Mouse (Mus musculus) midbrain, embryonic 14.5 days (tissue): ENCODE results near the gene Klhl20. TPM values are rescaled to one million over a fixed set of nuclear protein-coding genes. Genes with fewer than 3 reads are reported as not detected.

Experiments used
- polyA plus RNA-seq: library from polyadenylated mRNA; unstranded; fragments of >200 nt; fragmentation: Nextera tagmentation; extraction: Ambion mirVana; gene quantifications from 2 replicates; pipeline ENCODE4 v1.2.1, GENCODE M21; 2014

Klhl20 gene
- polyA plus RNA-seq, 1 experiment from 2014 or later, result 22.4 TPM

Other genes starting within 250 kb of the Klhl20 start
- gene Rc3h1, start 225.1 kb downstream of the Klhl20 start, polyA plus RNA-seq, result 10.7 and 13.2 TPM in 2 replicates
- 2.9 and 3.1 TPM in 2 replicates for gene Serpinc1, start 152.9 kb downstream of the Klhl20 start, polyA plus RNA-seq
- gene Zbtb37, start 96.7 kb downstream of the Klhl20 start, polyA plus RNA-seq, result 18.4 and 23.7 TPM in 2 replicates
- gene Dars2, start 60.9 kb downstream of the Klhl20 start, polyA plus RNA-seq, result 21.1 and 29.5 TPM in 2 replicates
- gene Cenpl, start 60.8 kb downstream of the Klhl20 start, polyA plus RNA-seq, result 9.6 and 12.5 TPM in 2 replicates
- gene Ankrd45, start 11.2 kb upstream of the Klhl20 start, polyA plus RNA-seq, result 25.4 and 29.4 TPM in 2 replicates
- 0.43 and 0.47 TPM in 2 replicates for gene Tex50, start 27.8 kb upstream of the Klhl20 start, polyA plus RNA-seq
- 127 and 161 TPM in 2 replicates for gene Prdx6, start 119.7 kb upstream of the Klhl20 start, polyA plus RNA-seq